Mouse (Mus musculus): ENCODE measurements around the gene Papss2.
"Not testable (repeated sequence)": the region's sequence is repeated elsewhere in the genome, so short reads cannot be mapped to it uniquely, and the experiment has no call there.

The Papss2 gene

GRCm38 (mm10) chr19:32638276-32638903 lies 42.8 kb downstream of the Papss2 start:
- no peak for DNase-seq (ENCODE audit: low read depth, low spot score)

- DNase-seq (ENCODE audit: low read depth, low spot score) = no peak
Measured at GRCm38 (mm10) chr19:32641535-32641934, 45.9 kb downstream of the Papss2 start.

GRCm38 (mm10) chr19:32641995-32642394 lies 46.4 kb downstream of the Papss2 start:
- DNase-seq (ENCODE audit: low read depth, low spot score) = no peak

- DNase-seq (ENCODE audit: low read depth, low spot score) = no peak
Measured at GRCm38 (mm10) chr19:32643642-32644041, 48.1 kb downstream of the Papss2 start.

- DNase-seq (ENCODE audit: low read depth, low spot score) = no peak
Measured at GRCm38 (mm10) chr19:32645939-32646338, 50.3 kb downstream of the Papss2 start.

DNA sequence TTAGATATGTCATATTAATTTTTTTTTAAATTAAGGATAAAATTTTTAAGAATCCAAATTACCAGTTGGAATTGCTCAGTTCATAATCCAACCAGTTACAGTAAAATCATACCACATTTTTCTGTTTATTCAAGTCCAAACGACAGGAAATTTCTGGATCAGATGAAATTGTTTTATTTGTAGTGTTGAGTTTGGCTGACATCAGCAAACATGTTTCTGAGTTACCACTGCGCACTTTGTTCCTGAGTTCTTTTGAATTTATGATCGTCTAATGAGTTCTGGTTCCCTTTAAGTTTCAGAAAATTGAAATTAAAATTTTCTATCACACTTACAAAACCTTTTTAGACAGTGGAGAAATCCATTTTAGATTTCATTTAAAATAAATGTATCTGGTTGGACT lies 50.8 kb downstream of the Papss2 start:
- no peak for DNase-seq (ENCODE audit: low read depth, low spot score)

GRCm38 (mm10) chr19:32648019-32648571 lies 52.5 kb downstream of the Papss2 start:
- DNase-seq (ENCODE audit: low read depth, low spot score) = no peak

DNA sequence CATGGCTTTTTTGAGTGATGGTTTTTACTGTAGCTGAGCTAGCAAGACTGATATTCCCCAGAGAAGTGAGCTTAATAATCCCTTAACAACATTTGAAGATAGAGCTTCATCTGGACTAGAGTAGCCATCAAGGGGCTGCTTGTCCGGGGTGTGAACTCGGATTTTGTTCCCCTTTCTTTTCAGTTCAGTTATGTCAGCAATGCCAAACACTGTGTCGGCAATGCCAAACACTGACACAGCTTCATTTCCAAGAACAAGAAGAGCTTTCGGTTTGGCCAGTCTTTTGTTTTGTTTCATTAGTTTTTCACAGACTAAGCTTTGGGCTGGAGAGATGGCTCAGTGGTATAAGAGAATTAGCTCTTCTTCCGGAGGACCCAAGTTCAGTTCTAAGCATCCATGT lies 55.5 kb downstream of the Papss2 start:
- DNase-seq (ENCODE audit: low read depth, low spot score) = no peak

GRCm38 (mm10) chr19:32653122-32653521 lies 57.5 kb downstream of the Papss2 start:
- DNase-seq (ENCODE audit: low read depth, low spot score) = no peak

GRCm38 (mm10) chr19:32653630-32654362 lies 58.2 kb downstream of the Papss2 start:
- no peak for DNase-seq (ENCODE audit: low read depth, low spot score)

GRCm38 (mm10) chr19:32659346-32659745 lies 63.8 kb downstream of the Papss2 start:
- DNase-seq (ENCODE audit: low read depth, low spot score) = no peak

GRCm38 (mm10) chr19:32662936-32663335 lies 67.3 kb downstream of the Papss2 start:
- DNase-seq (ENCODE audit: low read depth, low spot score) = no peak

DNA sequence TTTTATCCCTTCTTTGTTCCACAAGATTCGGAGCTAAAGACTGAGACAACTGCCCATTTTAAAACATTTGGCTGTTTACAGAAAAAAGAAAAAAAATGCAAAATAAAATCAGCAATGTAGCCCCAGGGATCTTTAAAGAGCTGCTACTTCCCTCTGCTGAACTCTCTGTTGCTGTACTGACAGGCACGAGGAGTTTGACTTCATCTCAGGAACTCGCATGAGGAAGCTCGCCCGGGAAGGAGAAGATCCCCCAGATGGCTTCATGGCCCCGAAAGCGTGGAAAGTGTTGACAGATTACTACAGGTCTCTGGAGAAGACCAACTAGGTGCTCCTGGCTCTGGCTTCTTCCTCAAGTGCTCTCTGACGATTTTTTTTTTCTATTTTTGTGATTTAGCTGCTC lies 69.7 kb downstream of the Papss2 start:
- no peak for DNase-seq (ENCODE audit: low read depth, low spot score)

- not testable (repeated sequence) for DNase-seq (ENCODE audit: low read depth, low spot score)
Measured at GRCm38 (mm10) chr19:32667830-32668229, 72.2 kb downstream of the Papss2 start.

GRCm38 (mm10) chr19:32675766-32676165 lies 80.2 kb downstream of the Papss2 start:
- no peak for DNase-seq (ENCODE audit: low read depth, low spot score)

- no peak for DNase-seq (ENCODE audit: low read depth, low spot score)
Measured at GRCm38 (mm10) chr19:32680894-32681293, 85.3 kb downstream of the Papss2 start.

DNA sequence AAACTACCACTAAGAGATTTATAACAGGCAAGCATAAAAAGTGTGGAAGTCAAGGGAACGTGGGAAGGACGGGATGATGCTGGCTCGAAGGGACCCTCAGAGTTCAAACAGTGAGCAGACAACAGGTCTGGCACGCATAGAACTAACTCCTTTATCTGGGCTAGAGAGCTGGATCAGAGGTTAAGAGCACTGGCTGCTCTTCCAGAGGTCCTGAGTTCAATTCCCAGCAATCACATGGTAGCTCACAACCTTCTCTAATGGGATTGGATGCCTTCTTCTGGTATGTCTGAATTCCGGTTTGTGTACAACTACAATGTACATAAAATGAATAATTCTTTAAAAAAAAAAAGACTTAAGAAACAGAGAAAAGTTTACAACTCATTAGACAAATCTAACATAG lies 87.5 kb downstream of the Papss2 start:
- DNase-seq (ENCODE audit: low read depth, low spot score) = no peak

GRCm38 (mm10) chr19:32687721-32688120 lies 92.1 kb downstream of the Papss2 start:
- no peak for DNase-seq (ENCODE audit: low read depth, low spot score)

GRCm38 (mm10) chr19:32688227-32688626 lies 92.6 kb downstream of the Papss2 start:
- DNase-seq (ENCODE audit: low read depth, low spot score) = not testable (repeated sequence)

- no peak for DNase-seq (ENCODE audit: low read depth, low spot score)
Measured at GRCm38 (mm10) chr19:32689724-32690123, 94.1 kb downstream of the Papss2 start.

DNA sequence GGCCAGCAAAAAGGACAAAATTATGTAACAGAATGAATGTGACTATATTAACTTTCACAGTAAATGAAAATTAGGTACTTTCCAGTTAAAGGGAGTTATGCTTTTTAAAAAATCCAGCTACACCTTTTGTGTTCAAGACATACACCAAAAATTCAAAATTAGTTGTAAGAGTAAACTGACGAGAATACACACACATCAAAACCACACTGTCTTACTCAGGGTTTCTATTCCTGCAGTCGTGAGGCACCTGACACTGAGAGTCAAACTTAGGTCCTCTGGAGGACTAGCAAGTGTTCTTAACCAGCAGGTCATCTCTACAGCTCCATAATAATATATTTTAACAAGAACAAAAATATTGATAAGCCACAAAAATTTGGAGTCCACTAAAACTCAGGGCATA lies 101.1 kb downstream of the Papss2 start:
- no peak for DNase-seq (ENCODE audit: low read depth, low spot score)

DNA sequence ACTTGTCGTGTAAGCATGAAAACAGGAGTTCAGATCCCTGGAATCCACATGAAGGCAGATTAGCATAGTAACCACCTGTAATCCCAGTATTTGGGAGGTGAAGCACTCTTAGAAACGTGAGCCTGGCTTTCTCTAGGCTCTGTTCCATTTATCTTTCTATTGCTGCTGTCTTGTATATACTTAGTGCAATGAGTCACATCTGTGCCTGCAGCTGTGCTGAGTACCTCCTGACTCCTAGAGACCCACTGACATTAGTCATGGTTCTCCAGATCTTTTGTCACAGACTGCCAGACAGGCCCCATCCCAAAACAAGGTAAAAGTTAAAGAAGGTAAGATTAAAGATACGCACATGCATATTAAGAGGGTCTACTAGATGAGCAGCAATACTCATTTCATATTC lies 106.6 kb downstream of the Papss2 start:
- no peak for DNase-seq (ENCODE audit: low read depth, low spot score)

DNA sequence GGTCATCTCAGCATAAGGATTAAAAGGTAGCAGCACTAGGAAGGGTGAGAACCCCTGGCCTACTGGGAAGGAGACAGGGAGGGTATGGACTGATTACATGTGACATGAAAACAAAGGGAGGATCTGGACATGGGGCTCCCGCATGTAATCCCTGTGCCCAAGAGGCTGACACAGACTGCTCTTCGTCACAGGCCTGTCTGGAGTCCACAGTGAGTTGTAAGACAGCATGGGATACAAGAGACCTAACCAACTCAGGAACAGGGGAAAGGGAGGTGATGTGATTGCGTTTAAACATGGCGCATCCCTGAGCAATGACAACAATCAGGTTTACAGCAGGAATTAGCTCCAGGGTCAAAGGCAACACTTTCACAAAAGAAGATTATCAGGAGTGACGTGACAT lies 113.4 kb downstream of the Papss2 start:
- no peak for DNase-seq (ENCODE audit: low read depth, low spot score)
